In genomic region chr7:96749753-96750152, GRCm38 (mm10) we compare ENCODE assay signal across 15 mouse cellular contexts.
A peak's percentile ranks its signal among the peaks of the same experiment; 100 is the strongest.
DNase-seq lines count a peak whose midpoint lies in the region; ATAC-seq lines count a peak whose summit lies in the region.
"Had no signal": no experiment of that assay in that cellular context is flagged by ENCODE, and none has a peak within 500 bp of the region (broad histone marks: within the 10 kb centered on the region; RNA-seq: fewer than 3 reads in every experiment).

No protein-coding gene starts in this region.

- no peak overlapping the region for H3K4me3 ChIP-seq in heart, embryonic 10.5 days
- H3K4me3 ChIP-seq in heart, embryonic 12.5 days: no peak overlapping the region
- no peak overlapping the region for H3K4me3 ChIP-seq in embryonic facial prominence, embryonic 12.5 days
- H3K4me3 ChIP-seq: stomach, embryonic 15.5 days had no signal

- H3K27me3 ChIP-seq in heart, embryonic 10.5 days (ENCODE audit: insufficient read depth, poor library complexity, severe bottlenecking): 0 out of 2 replicates have a peak, but pooled peaks cover 7% of the 10 kb centered on the region
- H3K27me3 ChIP-seq in heart, embryonic 12.5 days (replicated peaks): peaks cover 10% of the 10 kb centered on the region
- no peaks in the 10 kb centered on the region for H3K27me3 ChIP-seq in embryonic facial prominence, embryonic 12.5 days
- H3K27me3 ChIP-seq: Patski; stomach, embryonic 15.5 days had no signal

- DNase-seq in heart, embryonic 10.5 days (ENCODE audit: low spot score): no peak
- DNase-seq in lung, postnatal 25 days (ENCODE audit: low spot score): peak; percentile 11
- DNase-seq in lung, postnatal 4 days: no peak
- DNase-seq in yolk sac, embryonic 10.5 days (ENCODE audit: low spot score): peak; percentile 15
- DNase-seq in cerebellum, adult 9-10 months: no peak
- no peak for DNase-seq in kidney, postnatal 10 days
- DNase-seq: adrenal gland, postnatal 25 days; cerebellum, adult 18-20 months; kidney, adult 2 months; left cerebral cortex, postnatal 4 days; thymus, postnatal 36 days had no signal

- no peaks in the 10 kb centered on the region for H3K9me3 ChIP-seq in heart, embryonic 10.5 days
- no peaks in the 10 kb centered on the region for H3K9me3 ChIP-seq in heart, embryonic 12.5 days (replicated peaks)
- H3K9me3 ChIP-seq in embryonic facial prominence, embryonic 12.5 days: no peaks in the 10 kb centered on the region
- H3K9me3 ChIP-seq: stomach, embryonic 15.5 days had no signal

- no peaks in the 10 kb centered on the region for H3K36me3 ChIP-seq in heart, embryonic 10.5 days
- H3K36me3 ChIP-seq in heart, embryonic 12.5 days: no peaks in the 10 kb centered on the region
- no peaks in the 10 kb centered on the region for H3K36me3 ChIP-seq in embryonic facial prominence, embryonic 12.5 days
- H3K36me3 ChIP-seq: stomach, embryonic 15.5 days had no signal

- H3K27ac ChIP-seq in heart, embryonic 10.5 days: peak overlapping the region; percentile 42; the same call in 1 of the 2 replicates
- no peak overlapping the region; the same call in 1 of the 2 replicates for H3K27ac ChIP-seq in heart, embryonic 12.5 days (ENCODE audit: poor library complexity, severe bottlenecking)
- peak overlapping the region; percentile 84 for H3K27ac ChIP-seq in embryonic facial prominence, embryonic 12.5 days
- H3K27ac ChIP-seq: stomach, embryonic 15.5 days had no signal

- H3K4me2 ChIP-seq in heart, embryonic 12.5 days: no peak overlapping the region
- peak overlapping the region; percentile 11; the same call in 1 of the 2 replicates for H3K4me2 ChIP-seq in embryonic facial prominence, embryonic 12.5 days (replicated peaks)
- H3K4me2 ChIP-seq: stomach, embryonic 15.5 days had no signal

- peaks cover 29% of the 10 kb centered on the region for H3K4me1 ChIP-seq in heart, embryonic 10.5 days
- peaks cover 34% of the 10 kb centered on the region for H3K4me1 ChIP-seq in heart, embryonic 12.5 days (replicated peaks)
- peaks cover 52% of the 10 kb centered on the region for H3K4me1 ChIP-seq in embryonic facial prominence, embryonic 12.5 days

- 69% methylated on average over 8 of the region's 8 CpGs for WGBS in heart, embryonic 10.5 days
- WGBS in heart, embryonic 12.5 days: 59% methylated on average over 8 of the region's 8 CpGs
- WGBS in embryonic facial prominence, embryonic 12.5 days: 16% methylated on average over 8 of the region's 8 CpGs

- no peak for ATAC-seq in heart, embryonic 12.5 days (ENCODE audit: insufficient number of reproducible peaks, low FRiP score)
- peak; percentile 47 for ATAC-seq in embryonic facial prominence, embryonic 12.5 days (ENCODE audit: insufficient number of reproducible peaks, insufficient read depth, low FRiP score, low TSS enrichment)
- ATAC-seq: Patski had no signal

- H3K9ac ChIP-seq in heart, embryonic 12.5 days: no peak overlapping the region
- H3K9ac ChIP-seq in embryonic facial prominence, embryonic 12.5 days: no peak overlapping the region
- H3K9ac ChIP-seq: stomach, embryonic 15.5 days had no signal

Comparison
In these comparisons a context has a peak if more than half of its experiments do, and no peak if none do; other contexts are left out.
1. DNase-seq: peak in lung, postnatal 25 days (single experiment) and yolk sac, embryonic 10.5 days (single experiment); none in heart, embryonic 10.5 days (single experiment), lung, postnatal 4 days (0 of 2), cerebellum, adult 9-10 months (single experiment) and kidney, postnatal 10 days (single experiment).